Mouse (Mus musculus) spleen, postnatal 14 days (tissue): Measurements from ENCODE around the gene Pcx.

ENCODE experiments used
- DNase-seq, 2 experiments: peaks; one replicate each; pipeline ENCODE4 v3.0.0; 2021 to 2022; ENCODE audit warnings: low spot score in 2 of 2

The Pcx gene

DNA sequence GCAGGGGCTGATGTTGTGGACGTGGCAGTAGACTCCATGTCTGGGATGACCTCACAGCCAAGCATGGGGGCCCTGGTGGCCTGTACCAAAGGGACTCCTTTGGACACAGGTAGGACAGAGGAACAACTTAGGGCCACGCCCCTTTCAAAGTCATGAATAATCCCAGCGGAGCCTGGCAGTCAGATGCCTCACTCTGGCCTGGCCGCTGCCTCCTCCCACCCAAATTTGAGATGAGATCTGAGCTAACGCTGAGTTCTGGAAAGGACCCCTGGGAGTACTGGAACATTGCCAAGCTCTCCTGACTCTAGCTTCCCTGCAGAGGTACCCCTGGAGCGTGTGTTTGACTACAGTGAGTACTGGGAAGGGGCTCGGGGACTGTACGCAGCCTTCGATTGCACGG, 109.2 kb downstream of the Pcx start:
- DNase-seq, result no peak

DNA sequence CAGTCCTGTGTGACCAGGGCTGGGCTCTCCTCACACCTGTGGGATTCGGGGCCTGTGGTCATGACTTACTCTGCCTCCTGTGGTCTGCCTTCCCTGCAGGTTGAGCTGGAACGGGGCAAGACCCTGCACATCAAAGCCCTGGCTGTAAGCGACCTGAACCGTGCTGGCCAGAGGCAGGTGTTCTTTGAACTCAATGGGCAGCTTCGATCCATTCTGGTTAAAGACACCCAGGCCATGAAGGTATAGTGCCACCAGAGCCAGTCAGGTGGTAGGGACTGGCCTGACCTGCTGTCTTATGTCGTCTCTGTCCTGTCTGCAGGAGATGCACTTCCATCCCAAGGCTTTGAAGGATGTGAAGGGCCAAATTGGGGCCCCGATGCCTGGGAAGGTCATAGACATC, 110.4 kb downstream of the Pcx start:
- DNase-seq, result no peak

DNA sequence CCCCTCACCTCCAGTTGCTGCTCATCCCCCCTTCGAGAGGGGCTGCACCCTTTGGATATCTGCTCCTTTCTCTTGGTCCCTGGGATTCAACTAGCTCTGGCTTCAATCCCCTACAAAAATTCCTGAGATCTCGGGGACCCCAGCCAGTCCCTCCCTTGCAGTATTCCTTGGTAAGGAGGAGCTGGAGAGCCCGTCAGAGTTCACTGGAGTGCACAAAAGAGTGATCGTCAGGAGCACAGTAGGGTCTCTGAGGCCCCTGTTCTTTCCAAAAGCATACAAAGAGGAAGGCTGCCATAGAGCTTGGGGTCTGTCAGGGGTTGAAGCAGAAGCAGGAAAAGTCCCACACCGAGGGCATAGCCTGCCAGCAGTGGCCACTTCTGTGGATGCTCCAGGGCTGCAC, 112.5 kb downstream of the Pcx start:
- DNase-seq, result no peak

DNA sequence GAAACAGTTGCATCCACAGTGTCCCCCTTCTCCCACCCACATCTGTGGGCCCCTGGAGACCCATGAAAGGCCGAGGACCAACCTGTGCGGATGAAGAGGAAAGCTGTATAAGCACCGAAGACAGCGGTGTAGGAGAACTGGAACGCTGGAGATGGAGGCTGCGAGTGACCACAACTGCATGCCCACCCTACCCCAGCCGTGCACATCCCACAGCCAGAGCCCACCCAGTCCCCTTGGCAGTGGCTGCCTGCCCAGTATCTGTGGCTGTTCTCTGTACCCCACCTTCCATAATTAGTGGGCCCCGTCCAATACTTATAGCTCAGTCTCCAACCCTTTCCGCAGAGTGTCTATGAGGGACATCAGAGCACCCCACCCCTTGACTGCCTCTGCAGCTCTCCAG, 113.1 kb downstream of the Pcx start:
- no peak for DNase-seq

DNA sequence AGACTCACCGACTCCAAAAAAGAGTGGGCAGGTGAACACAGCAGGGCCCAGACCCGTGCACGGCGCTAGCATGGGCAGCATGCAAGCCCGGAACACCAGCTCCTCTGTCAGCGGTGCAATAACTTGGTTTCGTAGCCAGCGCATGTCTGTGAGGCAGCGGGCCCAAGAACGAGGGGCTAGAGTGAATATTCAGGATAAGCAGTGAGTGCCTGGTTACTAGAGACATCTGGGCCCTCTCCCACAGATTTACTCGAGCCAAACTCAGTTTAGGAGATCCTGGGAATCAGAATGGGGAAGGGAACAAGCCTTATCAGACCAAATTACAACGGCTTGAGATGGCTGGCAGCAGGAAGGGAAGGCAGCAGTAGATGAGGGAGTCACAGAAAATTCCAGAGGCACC, 113.7 kb downstream of the Pcx start:
- DNase-seq, result no peak

DNA sequence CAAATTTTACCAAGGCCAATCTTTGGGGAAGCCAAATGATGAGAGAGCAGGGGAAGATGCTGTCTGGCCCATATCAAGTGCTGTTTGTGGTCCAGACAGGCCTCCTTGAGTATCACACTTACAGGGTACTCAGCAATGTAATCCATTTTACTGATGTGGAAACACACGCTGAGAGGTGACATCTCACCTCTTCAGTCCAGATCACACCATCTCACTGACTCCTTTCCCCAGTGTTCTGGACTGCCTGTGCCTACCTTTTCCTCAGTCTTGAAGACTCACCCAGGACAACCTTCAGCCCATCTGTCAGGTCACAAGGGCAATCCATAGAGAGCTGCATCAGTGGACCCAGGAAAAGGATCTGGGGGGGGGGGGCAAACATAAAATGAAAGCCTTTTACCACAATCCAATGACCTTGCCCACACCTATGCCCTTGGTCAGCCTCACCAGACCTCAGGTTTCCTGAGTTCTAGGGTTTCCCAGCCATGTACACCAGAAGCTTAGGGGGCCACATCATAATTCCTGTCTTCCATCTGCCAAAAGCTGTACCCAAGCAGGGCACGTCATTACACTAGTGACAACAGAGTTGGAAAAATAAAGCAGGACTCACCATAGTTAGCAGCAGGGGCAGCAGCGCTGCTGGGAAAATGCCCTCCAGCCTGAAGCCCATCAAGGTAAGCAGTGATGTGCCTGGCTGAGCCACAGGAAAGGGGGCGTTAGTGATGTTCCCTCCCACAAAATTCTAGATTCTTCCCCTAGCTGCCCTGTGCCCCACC, 114.3 kb downstream of the Pcx start:
- no peak for DNase-seq

DNA sequence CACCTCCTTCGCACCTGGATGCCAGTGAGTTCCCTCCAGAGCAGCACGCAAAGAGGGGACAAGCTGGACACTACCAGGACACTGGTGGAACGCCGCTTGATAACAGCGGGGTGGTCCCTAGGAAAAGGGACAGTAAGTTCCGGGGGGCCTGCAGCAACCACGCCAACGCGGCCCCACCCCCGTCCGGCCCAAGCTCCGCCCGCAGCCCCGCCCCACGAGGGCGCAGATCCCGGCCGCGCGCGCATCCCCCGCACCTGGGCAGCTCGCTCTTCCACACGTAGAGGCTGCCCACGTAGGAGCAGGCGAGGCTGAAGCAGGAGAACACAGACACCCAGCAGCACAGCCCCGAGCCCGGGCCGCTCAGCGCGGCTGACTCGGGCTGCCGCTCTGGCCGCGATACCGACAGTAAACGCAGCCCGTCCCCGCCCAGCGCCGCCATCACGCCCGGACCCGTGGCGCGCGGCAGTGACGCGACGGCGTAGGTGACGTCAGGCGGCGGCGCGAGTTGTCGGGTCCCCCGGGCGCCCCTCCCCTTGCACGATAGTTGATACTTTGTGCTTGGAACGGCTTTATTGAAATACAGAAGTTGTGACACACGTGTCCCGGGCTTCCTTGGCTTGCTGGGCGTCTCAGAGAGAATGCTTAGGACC, 115.0 kb downstream of the Pcx start, which contains the start of gene Rce1:
Rce1 (minus strand) TSS at position 463 of the 650 bp plus-strand sequence.
- DNase-seq, result peak; percentile 74 to 90

DNA sequence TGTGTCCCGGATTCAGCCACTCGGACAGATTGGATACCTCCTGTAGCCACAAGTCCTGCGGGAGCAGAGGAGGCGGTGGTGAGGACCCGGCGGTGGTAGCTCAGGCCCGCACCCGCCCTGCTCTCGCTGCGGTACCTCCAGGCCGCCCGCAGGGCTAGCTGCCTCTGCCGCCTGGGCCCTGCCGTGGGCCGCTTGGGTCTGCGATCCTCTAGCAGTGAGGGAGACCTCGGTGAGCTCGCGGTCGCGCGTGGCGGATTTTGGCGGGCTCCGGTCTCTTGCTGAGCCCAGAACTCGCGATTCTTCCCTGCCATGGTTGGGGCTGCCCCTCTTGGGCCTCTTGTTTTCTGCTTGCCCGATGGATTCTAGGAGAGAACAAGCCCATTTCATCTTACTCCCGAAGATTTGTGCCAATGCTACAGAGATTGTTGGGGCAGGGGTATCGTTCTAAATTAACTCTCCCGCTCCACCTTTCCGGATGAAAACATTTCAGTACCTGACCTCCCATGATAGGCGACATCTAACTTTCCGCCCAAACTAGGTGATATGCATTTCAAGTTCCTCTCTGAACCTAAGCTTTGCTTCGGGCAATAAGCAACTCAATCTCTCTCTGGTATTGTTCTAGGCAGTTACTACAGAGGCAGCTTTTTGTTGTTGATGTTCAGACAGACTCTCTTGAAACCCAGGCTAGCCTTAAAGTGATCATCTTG, 115.7 kb downstream of the Pcx start:
- DNase-seq, result no peak

DNA sequence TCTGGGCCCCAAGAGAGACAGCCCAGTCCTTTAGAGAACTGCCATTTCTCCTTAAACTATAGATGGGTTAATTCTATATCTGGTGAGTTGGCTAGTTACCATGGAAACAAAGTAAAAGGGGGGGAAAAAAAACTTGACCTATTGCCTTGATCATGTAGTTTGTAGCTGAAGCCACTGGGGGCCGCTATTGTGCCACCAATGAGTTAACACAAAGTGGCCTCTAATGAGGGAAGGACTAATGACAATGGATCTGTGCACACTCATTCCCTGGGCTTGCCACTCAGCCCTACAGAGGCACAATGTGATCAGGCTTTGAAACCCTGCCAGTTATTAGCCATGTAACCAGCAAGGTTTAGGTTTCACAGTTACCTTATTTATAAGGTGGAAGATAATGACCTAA, 118.5 kb downstream of the Pcx start:
- DNase-seq, result peak in 1 of 2 experiments; percentile 51

DNA sequence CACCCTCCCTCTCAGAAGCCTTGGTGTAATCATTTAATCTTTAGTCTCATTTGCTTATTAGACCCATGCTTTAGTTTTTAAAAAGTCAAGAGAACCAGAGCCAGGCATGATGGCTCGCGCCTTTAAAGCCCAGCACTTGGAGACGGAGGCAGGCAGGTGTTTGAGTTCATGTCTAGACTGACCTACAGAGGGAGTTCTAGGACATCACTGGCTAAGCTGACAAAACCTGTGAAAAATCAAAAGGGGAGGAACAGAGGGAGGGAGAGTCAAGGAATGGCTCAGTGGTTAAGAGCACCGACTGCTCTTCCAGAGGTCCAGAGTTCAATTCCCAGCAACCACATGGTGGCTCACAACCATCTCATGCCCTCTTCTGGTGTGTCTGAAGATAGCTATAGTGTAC, 125.7 kb downstream of the Pcx start:
- DNase-seq, result no peak

DNA sequence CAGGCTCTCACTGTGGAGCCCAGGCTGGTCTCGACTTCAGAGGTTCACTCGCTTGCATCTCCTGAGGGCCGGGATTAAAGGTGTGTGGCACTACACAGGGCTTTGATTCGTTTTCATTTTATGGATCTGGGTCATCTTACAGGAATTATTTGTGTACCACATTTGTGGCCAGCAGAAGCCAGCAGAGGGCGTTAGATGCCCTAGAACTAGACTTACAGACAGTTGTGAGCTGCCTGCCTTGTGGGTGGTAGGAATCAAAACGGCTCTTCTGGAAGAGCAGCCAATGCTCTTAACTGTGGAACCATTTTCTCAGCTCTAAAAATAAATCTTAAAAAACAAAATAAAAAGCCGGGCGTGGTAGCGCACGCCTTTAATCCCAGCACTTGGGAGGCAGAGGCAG, 134.0 kb downstream of the Pcx start:
- no peak for DNase-seq

DNA sequence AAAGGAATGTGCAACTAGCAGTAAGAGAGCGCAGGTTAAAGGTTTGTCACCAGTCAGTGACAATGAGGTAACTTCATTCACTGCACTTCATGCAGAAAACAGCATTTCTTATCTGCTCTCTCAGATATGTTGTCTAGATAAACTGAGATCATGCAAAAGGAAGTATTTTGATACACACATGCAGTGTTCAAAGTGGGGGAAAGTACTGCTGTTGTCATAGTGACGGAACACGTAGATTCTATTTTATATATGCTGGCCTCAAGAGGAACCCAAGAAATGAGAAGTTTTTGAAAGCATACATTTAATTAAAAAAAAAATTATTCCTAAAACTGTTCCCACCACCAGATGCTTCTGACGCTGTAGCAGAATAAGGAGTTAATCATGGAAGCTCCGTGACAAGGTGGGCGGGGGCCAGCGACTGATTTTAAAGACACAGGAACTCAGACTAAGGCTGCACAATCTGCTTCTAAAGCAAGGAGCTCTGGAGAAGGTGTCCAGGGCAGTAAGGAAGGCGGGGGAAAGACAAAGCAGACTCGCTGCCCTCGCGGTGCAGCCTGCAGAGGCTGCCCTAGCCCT, 136.7 kb downstream of the Pcx start:
- DNase-seq, result no peak

DNA sequence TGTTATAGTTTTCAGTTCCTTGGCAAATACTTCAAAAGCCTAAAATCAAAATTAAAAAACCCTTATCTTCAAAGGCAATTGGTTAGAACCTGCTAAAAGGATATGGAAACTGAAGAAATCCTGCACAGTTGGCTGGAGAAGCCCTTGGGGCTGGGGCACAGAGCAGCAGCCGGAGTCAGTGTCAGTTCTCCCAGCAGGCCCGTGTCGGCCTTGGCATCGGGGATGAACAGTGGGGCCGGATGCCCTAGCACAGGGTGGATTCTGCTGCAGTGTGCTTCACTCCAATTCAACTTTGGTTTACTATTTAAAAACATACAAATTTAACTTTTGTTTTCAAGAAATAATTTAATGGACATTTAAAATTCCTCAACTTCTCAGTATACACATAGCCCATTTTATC, 147.9 kb downstream of the Pcx start:
- no peak for DNase-seq

DNA sequence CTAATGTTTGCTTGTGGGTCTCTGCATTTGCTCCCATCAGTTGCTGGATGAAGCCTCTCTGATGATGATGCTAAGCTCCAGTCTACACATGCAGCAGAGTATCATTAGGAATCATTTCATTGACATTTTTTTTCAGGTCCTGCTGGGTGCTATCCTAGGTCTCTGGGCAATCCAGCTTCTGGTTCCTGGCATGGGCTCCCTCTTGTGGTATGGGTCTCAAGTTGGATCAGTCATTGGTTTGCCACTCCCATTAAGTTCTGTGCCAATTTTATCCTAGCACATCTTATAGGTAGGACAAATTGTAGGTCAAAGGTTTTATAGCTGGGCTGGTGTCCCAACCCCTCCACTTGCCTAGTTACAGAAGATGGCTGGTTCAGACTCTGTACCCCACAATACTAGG, 156.5 kb downstream of the Pcx start:
- DNase-seq, result no peak

DNA sequence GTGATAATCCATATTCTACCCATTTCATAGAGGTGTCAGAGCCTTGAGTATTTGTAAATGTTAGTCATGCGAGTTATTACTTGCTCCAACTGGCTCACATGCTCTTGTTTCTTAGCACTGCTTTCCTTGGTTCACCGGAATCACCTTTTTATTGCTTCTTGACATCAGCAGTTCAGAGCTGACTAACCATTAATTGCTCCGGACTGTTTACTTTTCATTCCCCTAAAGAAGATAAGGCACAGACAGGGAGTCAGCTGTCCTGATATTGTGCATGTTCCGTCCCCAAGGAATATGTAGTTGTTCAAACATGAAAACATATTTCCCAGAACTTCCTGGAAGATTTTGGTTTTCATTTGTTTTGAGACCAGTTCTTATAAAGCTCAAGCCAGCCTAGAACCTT, 160.5 kb downstream of the Pcx start:
- DNase-seq, result no peak
